ENCODE assay signal across 8 mouse cellular contexts in the genomic region with DNA sequence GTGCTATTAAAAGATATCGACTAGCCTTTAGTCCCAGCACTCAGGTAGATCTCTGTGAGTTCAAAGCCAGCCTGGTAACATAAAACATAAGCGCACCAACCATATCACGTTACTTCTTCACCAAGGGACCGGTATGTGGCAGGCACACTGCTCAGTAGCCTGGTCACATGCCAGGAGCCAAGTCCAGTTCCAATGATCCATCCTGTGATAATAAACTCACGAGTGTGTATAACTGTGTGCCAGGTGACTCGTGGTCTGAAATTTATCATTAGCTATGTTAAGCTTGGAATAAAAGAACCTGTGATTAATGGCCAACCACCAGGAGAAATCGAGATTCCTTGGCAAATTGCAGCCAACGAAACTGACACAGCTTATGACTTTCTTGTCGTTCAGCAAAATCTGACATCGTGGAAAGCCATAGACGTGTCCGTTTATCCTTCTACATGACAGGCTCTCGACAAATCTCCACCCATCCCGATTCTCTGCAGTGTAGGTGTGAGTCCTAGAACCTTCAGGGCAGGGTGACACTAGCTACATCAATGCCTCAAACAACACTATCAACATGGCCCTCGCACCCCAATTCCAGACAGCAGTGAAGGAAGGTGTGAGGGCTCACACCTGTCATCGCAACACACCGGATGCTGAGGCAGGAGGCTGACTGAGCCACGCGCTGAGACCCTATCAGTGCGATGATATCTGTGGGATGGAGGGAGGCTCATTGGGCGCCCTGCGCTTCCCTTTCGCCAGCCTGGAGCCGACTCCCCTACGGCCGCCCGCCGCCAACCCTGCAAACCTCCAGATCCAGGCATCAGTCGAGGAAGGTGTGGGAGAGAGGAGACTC. TPM values are rescaled to one million over a fixed set of nuclear protein-coding genes. Genes with fewer than 3 reads are reported as not detected.
DNase-seq lines count a peak whose midpoint lies in the region; ATAC-seq and TF ChIP-seq lines count a peak whose summit lies in the region.

No protein-coding gene starts in this region.

- peak; percentile 49; the same call in 1 of the 2 replicates for ATAC-seq in heart, embryonic 12.5 days (ENCODE audit: insufficient number of reproducible peaks, low FRiP score)
- ATAC-seq in forebrain, embryonic 13.5 days: no peak; the same call in 1 of the 2 replicates
- peak; percentile 68 for ATAC-seq in midbrain, postnatal 0 days (ENCODE audit: low FRiP score)

- no peak for DNase-seq in heart, adult 8-10 months (ENCODE audit: low spot score)
- peak; percentile 25 for DNase-seq in NIH3T3 (ENCODE audit: low read depth)
- DNase-seq in kidney, postnatal 10 days: peak; percentile 35
- DNase-seq in midbrain, postnatal 0 days (ENCODE audit: low spot score): no peak
- DNase-seq in gastrocnemius, postnatal 4 days (ENCODE audit: low spot score in 2 of 2): no peak
- DNase-seq in adrenal gland, postnatal 25 days: no peak

- H3K4me2 ChIP-seq in heart, embryonic 12.5 days: peak overlapping the region; percentile 80
- peak overlapping the region; percentile 86 for H3K4me2 ChIP-seq in forebrain, embryonic 13.5 days
- H3K4me2 ChIP-seq in midbrain, postnatal 0 days (ENCODE audit: low read depth, low read length, poor library complexity, severe bottlenecking): peak overlapping the region; percentile 73

- 28% methylated on average over 29 of the region's 29 CpGs for WGBS in heart, embryonic 12.5 days
- WGBS in forebrain, embryonic 13.5 days: 34% methylated on average over 29 of the region's 29 CpGs
- 28% methylated on average over 29 of the region's 29 CpGs for WGBS in midbrain, postnatal 0 days

- peaks cover 6% of the 10 kb centered on the region; the same call in 1 of the 2 replicates for H3K4me1 ChIP-seq in heart, embryonic 12.5 days (replicated peaks)
- H3K4me1 ChIP-seq in forebrain, embryonic 13.5 days: peaks cover 12% of the 10 kb centered on the region
- H3K4me1 ChIP-seq in midbrain, postnatal 0 days (ENCODE audit: insufficient read depth, low read length): no peaks in the 10 kb centered on the region; the same call in 1 of the 2 replicates

- TF ChIP-seq CTCF in midbrain, postnatal 0 days (IDR thresholded peaks at IDR 0.05): no peak

- no peak overlapping the region for H3K27ac ChIP-seq in heart, embryonic 12.5 days (ENCODE audit: poor library complexity, severe bottlenecking)
- H3K27ac ChIP-seq in forebrain, embryonic 13.5 days: peak overlapping the region; percentile 72
- H3K27ac ChIP-seq in midbrain, postnatal 0 days (ENCODE audit: low read depth, low read length): peak overlapping the region; percentile 81

- no peaks in the 10 kb centered on the region; the same call in 1 of the 2 replicates for H3K27me3 ChIP-seq in heart, embryonic 12.5 days (replicated peaks)
- peaks cover 10% of the 10 kb centered on the region for H3K27me3 ChIP-seq in forebrain, embryonic 13.5 days
- H3K27me3 ChIP-seq in midbrain, postnatal 0 days (ENCODE audit: insufficient read depth, low read length): no peaks in the 10 kb centered on the region

- peak overlapping the region; percentile 80 for H3K9ac ChIP-seq in heart, embryonic 12.5 days
- peak overlapping the region; percentile 84 for H3K9ac ChIP-seq in forebrain, embryonic 13.5 days
- H3K9ac ChIP-seq in midbrain, postnatal 0 days (replicated peaks; ENCODE audit: low read length, poor library complexity, severe bottlenecking): peak overlapping the region; percentile 84

- peak overlapping the region; percentile 56 for H3K4me3 ChIP-seq in heart, embryonic 12.5 days
- peak overlapping the region; percentile 64 for H3K4me3 ChIP-seq in forebrain, embryonic 13.5 days
- H3K4me3 ChIP-seq in midbrain, postnatal 0 days (ENCODE audit: low read depth, low read length): peak overlapping the region; percentile 59

- H3K9me3 ChIP-seq in heart, embryonic 12.5 days (replicated peaks): no peaks in the 10 kb centered on the region
- no peaks in the 10 kb centered on the region for H3K9me3 ChIP-seq in forebrain, embryonic 13.5 days (replicated peaks)
- H3K9me3 ChIP-seq in midbrain, postnatal 0 days (ENCODE audit: low read length): no peaks in the 10 kb centered on the region

- peaks cover 15% of the 10 kb centered on the region for H3K36me3 ChIP-seq in heart, embryonic 12.5 days
- peaks cover 14% of the 10 kb centered on the region for H3K36me3 ChIP-seq in forebrain, embryonic 13.5 days (ENCODE audit: poor library complexity, severe bottlenecking)
- peaks cover 16% of the 10 kb centered on the region for H3K36me3 ChIP-seq in midbrain, postnatal 0 days (ENCODE audit: insufficient read depth, low read length)

RNA-seq across cellular contexts. Expression of gene Zfp94, which starts 0.5 kb away (rescaled TPM):
- 5.5 and 5.6 TPM in 2 replicates for polyA plus RNA-seq in heart, embryonic 12.5 days (2016; fragmentation: Nextera tagmentation; extraction: Ambion mirVana)
- 1 to 10 TPM; 1.1 to 2.8 (median 2.1) TPM for total RNA-seq in heart, adult 8-10 months (2022)
- 20.1 and 20.9 TPM in 2 replicates for polyA plus RNA-seq in forebrain, embryonic 13.5 days (2015; fragmentation: Nextera tagmentation; extraction: Ambion mirVana)
- total RNA-seq in midbrain, postnatal 0 days (2014; rRNA removed): 13.3 and 25.0 TPM in 2 replicates
- polyA plus RNA-seq in midbrain, postnatal 0 days (2015; fragmentation: Nextera tagmentation; extraction: Ambion mirVana): 17.4 and 22.9 TPM in 2 replicates
- total RNA-seq in gastrocnemius, postnatal 4 days (2021): 1 to 10 TPM; 4.0 to 4.2 TPM
- 4.1 and 6.6 TPM in 2 replicates for total RNA-seq in adrenal gland, postnatal 25 days (2021)

RNA-seq across cellular contexts. Expression of gene Zfp61, which starts 14.9 kb away (rescaled TPM):
- 17.0 and 17.7 TPM in 2 replicates for polyA plus RNA-seq in heart, embryonic 12.5 days (2016; fragmentation: Nextera tagmentation; extraction: Ambion mirVana)
- total RNA-seq in heart, adult 8-10 months (2022): 1 to 10 TPM; 3.0 to 5.1 (median 3.7) TPM
- polyA plus RNA-seq in forebrain, embryonic 13.5 days (2015; fragmentation: Nextera tagmentation; extraction: Ambion mirVana): 44.0 and 46.2 TPM in 2 replicates
- 18.3 and 30.9 TPM in 2 replicates for total RNA-seq in midbrain, postnatal 0 days (2014; rRNA removed)
- 30.3 and 32.4 TPM in 2 replicates for polyA plus RNA-seq in midbrain, postnatal 0 days (2015; fragmentation: Nextera tagmentation; extraction: Ambion mirVana)
- total RNA-seq in gastrocnemius, postnatal 4 days (2021): 1 to 10 TPM; 8.7 to 8.9 TPM
- total RNA-seq in adrenal gland, postnatal 25 days (2021): 10.1 and 11.5 TPM in 2 replicates

RNA-seq across cellular contexts. Expression of gene Tescl, which starts 17.8 kb away (rescaled TPM):
- 0.31 TPM in 1 of 2 replicates, not detected in the other for polyA plus RNA-seq in heart, embryonic 12.5 days (2016; fragmentation: Nextera tagmentation; extraction: Ambion mirVana)
- total RNA-seq in heart, adult 8-10 months (2022): under 1 TPM in 1 of 4 experiments, not detected in 3; 0.50 TPM
- not detected in 2 replicates for polyA plus RNA-seq in forebrain, embryonic 13.5 days (2015; fragmentation: Nextera tagmentation; extraction: Ambion mirVana)
- not detected in 2 replicates for total RNA-seq in midbrain, postnatal 0 days (2014; rRNA removed)
- polyA plus RNA-seq in midbrain, postnatal 0 days (2015; fragmentation: Nextera tagmentation; extraction: Ambion mirVana): 0.19 TPM in 1 of 2 replicates, not detected in the other
- under 1 TPM in 1 of 2 experiments, not detected in 1; 0.31 TPM for total RNA-seq in gastrocnemius, postnatal 4 days (2021)
- total RNA-seq in adrenal gland, postnatal 25 days (2021): 1.0 and 1.1 TPM in 2 replicates

RNA-seq across cellular contexts. Expression of gene Lypd5, which starts 33.0 kb away (rescaled TPM):
- not detected in 2 replicates for polyA plus RNA-seq in heart, embryonic 12.5 days (2016; fragmentation: Nextera tagmentation; extraction: Ambion mirVana)
- total RNA-seq in heart, adult 8-10 months (2022): not detected
- polyA plus RNA-seq in forebrain, embryonic 13.5 days (2015; fragmentation: Nextera tagmentation; extraction: Ambion mirVana): not detected in 2 replicates
- total RNA-seq in midbrain, postnatal 0 days (2014; rRNA removed): 0.44 TPM in 1 of 2 replicates, not detected in the other
- not detected in 2 replicates for polyA plus RNA-seq in midbrain, postnatal 0 days (2015; fragmentation: Nextera tagmentation; extraction: Ambion mirVana)
- total RNA-seq in gastrocnemius, postnatal 4 days (2021): not detected
- not detected in 2 replicates for total RNA-seq in adrenal gland, postnatal 25 days (2021)

RNA-seq across cellular contexts. Expression of gene Zfp93, which starts 45.7 kb away (rescaled TPM):
- 5.4 and 6.0 TPM in 2 replicates for polyA plus RNA-seq in heart, embryonic 12.5 days (2016; fragmentation: Nextera tagmentation; extraction: Ambion mirVana)
- total RNA-seq in heart, adult 8-10 months (2022): 1 to 10 TPM; 3.5 to 7.4 (median 4.0) TPM
- 9.3 and 9.4 TPM in 2 replicates for polyA plus RNA-seq in forebrain, embryonic 13.5 days (2015; fragmentation: Nextera tagmentation; extraction: Ambion mirVana)
- 7.4 and 11.1 TPM in 2 replicates for total RNA-seq in midbrain, postnatal 0 days (2014; rRNA removed)
- polyA plus RNA-seq in midbrain, postnatal 0 days (2015; fragmentation: Nextera tagmentation; extraction: Ambion mirVana): 2.2 and 2.7 TPM in 2 replicates
- total RNA-seq in gastrocnemius, postnatal 4 days (2021): 1 to 10 TPM; 3.9 to 5.5 TPM
- 7.2 and 8.7 TPM in 2 replicates for total RNA-seq in adrenal gland, postnatal 25 days (2021)

Comparison
In these comparisons a context has a peak if more than half of its experiments do, and no peak if none do; other contexts are left out.
1. DNase-seq: peak in NIH3T3 (single experiment) and kidney, postnatal 10 days (single experiment); none in heart, adult 8-10 months (single experiment), midbrain, postnatal 0 days (single experiment), gastrocnemius, postnatal 4 days (0 of 2) and adrenal gland, postnatal 25 days (single experiment).
2. Peak in every context shown above with its lines, with median percentiles within 50 percentile points of each other: H3K4me2 ChIP-seq, H3K4me3 ChIP-seq and H3K9ac ChIP-seq.